Mouse (Mus musculus): ENCODE measurements around the gene Sema4a. TPM values are rescaled to one million over a fixed set of nuclear protein-coding genes. Genes with fewer than 3 reads are reported as not detected.
"Not testable (repeated sequence)": the region's sequence is repeated elsewhere in the genome, so short reads cannot be mapped to it uniquely, and the experiment has no call there.

Sema4a gene
- polyA plus RNA-seq, 1 experiment from 2014 or later = 17.6 TPM

DNA sequence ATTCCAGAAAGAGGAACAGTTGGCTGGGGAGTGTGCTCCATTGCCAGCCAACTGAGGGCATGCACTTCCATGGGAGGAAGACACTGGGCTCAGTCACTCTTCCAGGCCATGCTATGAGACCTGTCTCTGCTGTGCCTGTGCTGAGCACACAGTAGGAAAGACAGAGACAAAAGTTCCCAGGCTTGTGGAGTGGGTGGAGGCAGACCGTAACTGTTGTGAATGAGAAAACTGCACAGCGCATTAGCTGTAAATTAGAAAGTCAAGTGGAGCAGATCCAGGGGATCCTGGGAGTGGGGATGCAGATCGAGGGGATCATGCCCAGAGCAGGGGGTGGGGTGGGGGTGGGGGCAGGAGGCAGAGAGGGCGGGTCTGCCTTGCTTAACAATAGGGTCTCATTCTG lies 21.4 kb downstream of the Sema4a start:
- Histone ChIP-seq H3K9ac (no peak overlapping the region), H3K4me2 (no peak overlapping the region), H3K36me3 (no peaks in the 10 kb centered on the region), H3K27me3 (replicated peaks) (peaks cover 80% of the 10 kb centered on the region), H3K4me1 (peaks cover 32% of the 10 kb centered on the region), H3K9me3 (replicated peaks) (no peaks in the 10 kb centered on the region), H3K27ac (no peak overlapping the region), H3K4me3 (no peak overlapping the region)
- no peak for ATAC-seq
- 61% methylated on average over 4 of the region's 4 CpGs for WGBS (ENCODE audit: insufficient replicate concordance)

DNA sequence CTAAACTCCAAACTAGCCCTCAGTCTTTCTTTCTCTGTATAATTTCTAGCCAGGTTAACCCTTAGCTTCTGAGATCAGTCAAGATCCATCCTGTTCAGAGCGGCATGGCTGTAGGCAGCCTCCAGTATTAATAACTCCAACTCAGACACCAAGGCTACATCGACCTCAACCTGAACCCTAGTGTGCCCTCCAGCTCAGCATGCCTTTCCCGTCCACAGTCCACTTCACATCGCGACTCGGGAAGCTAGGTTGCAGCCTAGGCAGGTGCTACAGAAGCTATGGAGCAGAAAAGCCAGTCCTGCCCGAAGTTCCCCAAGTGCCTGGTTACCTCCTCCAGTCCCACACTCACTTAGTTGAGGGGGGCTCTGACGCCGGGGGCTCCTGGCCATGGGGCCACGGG lies 23.5 kb downstream of the Sema4a start:
- WGBS (ENCODE audit: insufficient replicate concordance) = 70% methylated on average over 10 of the region's 10 CpGs
- H3K36me3 ChIP-seq = no peaks in the 10 kb centered on the region
- no peak overlapping the region for H3K27ac ChIP-seq
- H3K4me2 ChIP-seq = peak overlapping the region; percentile 61; the same call in 1 of the 2 replicates
- no peaks in the 10 kb centered on the region for H3K9me3 ChIP-seq (replicated peaks)
- H3K4me3 ChIP-seq = no peak overlapping the region
- no peak overlapping the region for H3K9ac ChIP-seq
- H3K27me3 ChIP-seq (replicated peaks) = peaks cover 70% of the 10 kb centered on the region
- peaks cover 29% of the 10 kb centered on the region for H3K4me1 ChIP-seq
- no peak for ATAC-seq

DNA sequence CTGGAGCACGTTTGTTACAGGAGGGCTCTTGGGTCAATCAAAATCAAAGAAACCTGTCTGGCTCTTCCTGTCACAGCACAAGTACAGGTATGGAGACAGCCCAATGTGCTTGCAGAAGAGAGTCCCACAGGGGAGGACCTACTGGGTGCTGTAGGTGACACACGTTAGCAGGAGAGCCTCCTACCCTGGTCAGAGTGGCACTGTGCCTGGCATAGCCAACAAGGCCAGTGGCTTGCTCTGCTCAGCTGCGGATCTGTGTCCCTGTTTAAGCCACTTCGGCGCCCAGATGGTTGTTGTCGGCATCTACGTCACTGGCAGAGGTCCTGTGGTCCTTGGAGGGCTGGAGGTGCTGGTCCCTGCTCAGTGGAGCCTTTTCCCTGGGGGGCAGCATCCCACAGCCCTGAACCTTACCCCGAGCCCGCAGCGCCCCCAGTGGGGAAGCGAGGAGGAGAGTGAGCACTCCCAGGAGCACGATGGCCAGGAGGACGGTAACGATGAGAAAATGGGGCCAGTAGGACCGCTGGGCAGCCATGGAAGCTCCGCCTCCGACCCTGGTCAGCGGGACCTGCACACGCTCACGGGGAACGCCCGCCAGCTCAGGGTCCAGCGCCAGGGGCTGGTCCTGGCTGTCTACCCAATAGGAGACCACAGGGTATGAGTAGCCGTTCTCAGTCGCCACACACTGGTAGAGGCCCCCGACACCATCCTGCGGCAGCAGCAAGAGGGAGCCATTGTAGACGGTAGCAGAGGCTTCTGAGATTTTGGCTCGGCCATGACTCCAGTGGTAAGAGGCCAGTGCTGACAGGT lies 24.4 kb downstream of the Sema4a start:
- peaks cover 29% of the 10 kb centered on the region for H3K4me1 ChIP-seq
- H3K9me3 ChIP-seq (replicated peaks) = no peaks in the 10 kb centered on the region
- peak overlapping the region; percentile 35 for H3K4me3 ChIP-seq
- peak overlapping the region; percentile 32 for H3K9ac ChIP-seq
- H3K4me2 ChIP-seq = peak overlapping the region; percentile 61
- H3K27me3 ChIP-seq (replicated peaks) = peaks cover 62% of the 10 kb centered on the region
- H3K36me3 ChIP-seq = no peaks in the 10 kb centered on the region
- 11% methylated on average over 29 of the region's 29 CpGs for WGBS (ENCODE audit: insufficient replicate concordance)
- ATAC-seq = peak; percentile 75
- no peak overlapping the region for H3K27ac ChIP-seq

DNA sequence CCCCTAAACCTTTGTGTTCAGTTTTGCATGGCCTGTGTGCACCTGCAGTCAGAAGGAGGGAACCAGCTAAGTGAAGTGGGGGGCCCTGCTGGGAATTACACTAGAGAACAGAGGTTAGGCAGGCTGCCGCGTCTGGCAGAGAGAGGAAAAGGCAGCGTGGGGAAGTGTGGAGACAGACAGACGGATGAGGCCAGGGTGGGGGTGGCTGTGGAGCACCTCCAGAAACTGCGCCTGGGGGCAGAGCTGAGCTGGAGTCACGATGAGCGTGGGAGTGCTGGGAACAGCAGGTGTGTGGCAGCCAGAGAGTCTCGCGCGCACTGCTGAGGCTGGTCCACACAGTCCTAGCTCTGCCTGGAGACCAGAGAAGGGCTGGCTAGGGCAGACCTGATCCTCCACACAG lies 25.5 kb downstream of the Sema4a start:
- ATAC-seq = no peak
- H3K27me3 ChIP-seq (replicated peaks) = peaks cover 52% of the 10 kb centered on the region
- WGBS (ENCODE audit: insufficient replicate concordance) = 67% methylated on average over 10 of the region's 10 CpGs
- H3K9me3 ChIP-seq (replicated peaks) = no peaks in the 10 kb centered on the region
- no peak overlapping the region for H3K27ac ChIP-seq
- H3K4me1 ChIP-seq = peaks cover 22% of the 10 kb centered on the region
- no peak overlapping the region for H3K4me3 ChIP-seq
- H3K9ac ChIP-seq = no peak overlapping the region
- no peaks in the 10 kb centered on the region for H3K36me3 ChIP-seq
- no peak overlapping the region for H3K4me2 ChIP-seq

DNA sequence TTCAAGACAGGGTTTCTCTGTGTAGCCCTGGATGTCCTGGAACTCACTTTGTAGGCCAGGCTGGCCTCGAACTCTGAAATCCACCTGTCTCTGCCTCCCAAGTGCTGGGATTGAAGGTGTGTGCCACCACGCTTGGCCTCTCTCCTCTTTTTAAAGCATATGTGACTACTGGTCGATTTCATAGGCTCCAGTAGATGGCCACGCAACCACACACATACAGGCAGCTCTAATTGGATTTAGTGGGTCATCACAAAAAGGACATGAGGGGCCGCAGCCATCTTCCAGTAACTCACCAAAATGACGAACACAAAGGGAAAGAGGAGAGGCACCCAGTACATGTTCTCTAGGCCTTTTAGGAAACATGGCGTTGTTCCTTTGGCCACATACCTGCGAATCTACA lies 32.3 kb downstream of the Sema4a start:
- not testable (repeated sequence) for H3K4me2 ChIP-seq; H3K9ac ChIP-seq; H3K36me3 ChIP-seq; H3K9me3 ChIP-seq (replicated peaks); ATAC-seq; H3K27ac ChIP-seq; H3K27me3 ChIP-seq (replicated peaks); H3K4me3 ChIP-seq
- WGBS (ENCODE audit: insufficient replicate concordance) = 54% methylated on average over 8 of the region's 8 CpGs
- H3K4me1 ChIP-seq = peaks cover 25% of the 10 kb centered on the region

DNA sequence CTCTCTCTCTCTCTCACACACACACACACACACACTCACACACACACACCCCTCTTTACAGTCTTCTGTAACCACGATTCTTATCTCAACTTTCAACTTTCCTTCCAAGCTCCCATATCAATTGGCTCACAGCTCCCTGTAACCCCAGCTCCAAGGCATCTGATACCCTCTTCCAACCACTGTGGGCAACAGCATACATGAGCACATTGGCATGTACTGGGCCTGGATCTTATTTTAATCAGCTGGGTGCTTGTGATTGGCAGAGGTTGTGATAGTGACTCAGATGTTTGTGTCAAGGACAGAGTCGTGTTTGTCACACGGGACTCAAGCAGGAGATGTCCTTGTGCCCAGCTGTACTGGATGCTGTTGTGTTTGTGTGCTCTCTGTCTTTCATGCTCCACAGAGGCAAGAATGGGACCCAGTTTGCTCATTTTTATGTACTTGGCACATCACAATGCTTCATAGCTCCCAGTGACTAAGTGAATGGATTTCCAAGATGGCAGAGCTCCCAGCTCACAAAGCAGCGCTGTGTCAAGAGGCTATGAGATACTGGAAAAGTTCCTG lies 33.6 kb downstream of the Sema4a start:
- Histone ChIP-seq H3K27me3 (replicated peaks) (no peaks in the 10 kb centered on the region), H3K27ac (no peak overlapping the region), H3K4me2 (no peak overlapping the region), H3K9ac (no peak overlapping the region), H3K4me3 (no peak overlapping the region), H3K9me3 (replicated peaks) (no peaks in the 10 kb centered on the region), H3K4me1 (peaks cover 37% of the 10 kb centered on the region), H3K36me3 (no peaks in the 10 kb centered on the region)
- WGBS (ENCODE audit: insufficient replicate concordance) = 52% methylated on average over 4 of the region's 4 CpGs
- no peak for ATAC-seq

DNA sequence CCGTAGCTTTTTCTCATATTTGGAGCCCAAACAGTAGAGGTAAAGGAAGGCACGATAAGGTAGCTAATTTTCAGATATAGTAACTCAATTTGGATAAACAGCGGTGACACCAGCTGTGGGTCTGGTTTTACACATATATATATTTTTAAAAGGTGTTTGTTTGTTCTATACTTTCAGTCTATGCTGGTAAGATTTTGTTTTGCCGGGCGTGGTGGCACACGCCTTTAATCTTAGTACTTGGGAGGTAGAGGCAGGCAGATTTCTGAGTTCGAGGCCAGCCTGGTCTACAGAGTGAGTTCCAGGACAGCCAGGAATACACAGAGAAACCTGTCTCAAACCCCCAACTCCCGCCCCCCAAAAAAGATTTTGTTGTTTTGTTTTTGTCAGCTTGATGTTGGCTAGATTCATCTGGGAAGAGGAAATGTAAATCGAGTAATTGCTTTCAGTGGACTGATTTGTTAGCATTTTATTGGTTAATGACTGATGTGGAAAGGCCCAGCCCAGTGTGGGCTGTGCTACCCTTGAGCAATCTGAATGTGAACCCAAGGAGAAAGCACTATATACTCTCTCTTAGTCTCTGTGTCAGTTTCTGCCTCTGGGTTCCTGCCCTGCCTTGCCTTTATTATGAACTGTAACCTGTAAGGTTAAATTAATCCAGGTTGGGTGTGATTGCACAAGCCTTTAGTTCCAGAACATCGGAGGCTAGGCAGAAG lies 35.1 kb downstream of the Sema4a start:
- Histone ChIP-seq H3K4me3 (peak overlapping the region; percentile 76; the same call in 1 of the 2 replicates), H3K9ac (no peak overlapping the region), H3K27ac (no peak overlapping the region), H3K9me3 (replicated peaks) (no peaks in the 10 kb centered on the region), H3K27me3 (replicated peaks) (no peaks in the 10 kb centered on the region), H3K4me1 (peaks cover 51% of the 10 kb centered on the region), H3K4me2 (peak overlapping the region; percentile 59), H3K36me3 (peaks cover 7% of the 10 kb centered on the region)
- ATAC-seq = no peak
- WGBS (ENCODE audit: insufficient replicate concordance) = 71% methylated on average over 10 of the region's 10 CpGs

DNA sequence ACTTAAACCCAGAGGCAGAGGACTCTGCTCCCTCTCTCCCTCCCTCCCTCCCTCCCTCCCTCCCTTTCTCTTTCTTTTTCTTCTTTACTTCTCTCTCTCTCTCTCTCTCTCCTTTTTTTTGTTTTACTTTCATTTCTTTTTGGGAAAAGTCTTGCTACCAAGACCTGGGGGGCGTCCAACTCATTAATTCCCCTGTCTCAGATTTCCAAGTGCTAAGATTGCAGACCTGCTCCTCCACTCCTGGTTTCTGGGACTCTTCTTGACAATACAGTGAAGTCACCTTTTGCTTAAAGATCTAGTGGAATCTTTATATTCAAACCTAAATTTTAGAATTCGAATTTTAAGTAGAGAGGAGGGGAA lies 35.7 kb downstream of the Sema4a start:
- ATAC-seq = no peak
- Histone ChIP-seq H3K4me3 (peak overlapping the region; percentile 76), H3K4me1 (peaks cover 51% of the 10 kb centered on the region), H3K36me3 (peaks cover 12% of the 10 kb centered on the region), H3K27ac (no peak overlapping the region; the same call in 1 of the 2 replicates), H3K9ac (no peak overlapping the region), H3K4me2 (peak overlapping the region; percentile 59), H3K27me3 (replicated peaks) (no peaks in the 10 kb centered on the region), H3K9me3 (replicated peaks) (no peaks in the 10 kb centered on the region)
- 7% methylated on average over 2 of the region's 2 CpGs for WGBS (ENCODE audit: insufficient replicate concordance)

DNA sequence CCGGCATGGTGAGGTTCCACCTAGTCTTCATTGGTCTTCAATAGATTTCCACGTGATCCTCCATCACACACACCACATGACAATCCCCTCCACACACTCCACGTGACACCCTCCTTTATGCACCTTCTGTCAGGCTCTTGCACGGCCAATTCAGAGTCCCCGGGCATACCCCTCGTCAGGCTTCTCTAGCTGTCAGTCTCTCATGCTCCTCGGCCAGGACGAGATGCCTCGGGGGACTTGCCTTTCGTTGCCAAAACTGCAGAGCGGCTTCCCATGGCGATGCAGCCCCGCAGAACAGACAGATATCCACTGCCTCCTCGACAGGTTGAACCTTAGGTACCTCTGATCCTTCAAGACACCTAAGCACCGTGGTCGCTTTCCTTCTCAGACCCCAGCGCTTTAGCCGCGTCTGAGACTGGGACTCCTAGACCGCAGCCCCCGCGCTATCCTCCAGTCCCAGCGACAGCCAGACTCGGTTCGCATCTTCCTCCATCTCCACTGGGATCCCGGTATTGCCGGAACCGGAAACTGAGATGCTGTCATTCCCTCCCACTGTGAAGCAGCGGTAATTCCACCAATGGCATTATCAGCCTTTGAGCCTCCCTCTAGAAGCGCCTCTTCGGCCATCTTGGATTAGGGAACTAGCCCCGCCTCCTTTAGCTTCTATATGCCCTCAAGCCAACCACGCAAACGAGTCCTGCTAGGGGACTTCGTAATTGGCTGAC lies 36.2 kb downstream of the Sema4a start, which contains the start of gene Slc25a44:
Gene Slc25a44, minus strand, starts transcription at position 535 of the 725 bp plus-strand sequence.
- peaks cover 18% of the 10 kb centered on the region for H3K36me3 ChIP-seq
- peak within 1 kb of the TSS; percentile 76 for H3K4me3 ChIP-seq
- no peaks in the 10 kb centered on the region for H3K9me3 ChIP-seq (replicated peaks)
- H3K27me3 ChIP-seq (replicated peaks) = no peaks in the 10 kb centered on the region
- ATAC-seq = peak; percentile 96
- H3K4me2 ChIP-seq = peak within 1 kb of the TSS; percentile 88
- H3K9ac ChIP-seq = peak within 1 kb of the TSS; percentile 70
- H3K4me1 ChIP-seq = peaks cover 51% of the 10 kb centered on the region
- WGBS (ENCODE audit: insufficient replicate concordance) = under 1% methylated on average over 35 of the region's 35 CpGs
- peak within 1 kb of the TSS; percentile 68 for H3K27ac ChIP-seq

DNA sequence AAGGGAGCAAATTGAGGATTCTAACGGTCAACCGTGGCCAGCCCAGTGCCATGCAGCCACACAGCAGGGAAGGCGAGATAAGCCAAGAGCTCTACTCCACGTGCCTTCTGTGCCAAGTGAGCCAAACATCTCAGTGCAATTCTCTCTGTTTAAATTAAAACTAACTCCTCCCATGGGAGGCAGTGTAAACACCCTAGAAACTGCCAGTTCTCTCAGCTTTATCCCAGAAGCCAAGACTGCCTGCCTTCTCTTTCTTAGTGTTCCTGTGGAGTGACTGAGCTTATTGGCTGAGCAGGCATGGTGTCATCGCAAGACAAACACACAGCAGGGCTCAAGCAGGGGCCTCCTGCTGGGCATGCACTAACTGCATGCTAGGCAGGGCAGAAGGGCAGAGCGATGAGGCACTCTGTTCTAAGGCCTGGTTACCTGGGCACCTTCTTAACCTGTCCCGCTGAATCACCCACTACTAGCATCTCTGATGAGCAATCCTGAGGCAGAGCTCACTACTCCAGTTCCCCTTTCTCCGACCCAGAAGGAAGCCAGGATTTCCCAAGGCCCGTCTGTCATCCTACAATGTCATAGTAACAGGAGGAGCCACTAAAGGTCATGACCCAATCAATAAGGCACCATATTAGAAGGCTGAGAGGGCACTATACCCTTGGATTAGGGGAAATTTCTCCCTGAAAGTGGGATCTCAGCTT lies 38.8 kb downstream of the Sema4a start:
- no peak for ATAC-seq
- H3K36me3 ChIP-seq = peaks cover 44% of the 10 kb centered on the region
- H3K4me2 ChIP-seq = peak overlapping the region; percentile 37
- no peak overlapping the region for H3K4me3 ChIP-seq
- WGBS (ENCODE audit: insufficient replicate concordance) = 32% methylated on average over 9 of the region's 9 CpGs
- H3K27me3 ChIP-seq (replicated peaks) = no peaks in the 10 kb centered on the region
- H3K27ac ChIP-seq = peak overlapping the region; percentile 66
- H3K9ac ChIP-seq = no peak overlapping the region; the same call in none of the 2 replicates
- H3K9me3 ChIP-seq (replicated peaks) = no peaks in the 10 kb centered on the region
- peaks cover 63% of the 10 kb centered on the region for H3K4me1 ChIP-seq

DNA sequence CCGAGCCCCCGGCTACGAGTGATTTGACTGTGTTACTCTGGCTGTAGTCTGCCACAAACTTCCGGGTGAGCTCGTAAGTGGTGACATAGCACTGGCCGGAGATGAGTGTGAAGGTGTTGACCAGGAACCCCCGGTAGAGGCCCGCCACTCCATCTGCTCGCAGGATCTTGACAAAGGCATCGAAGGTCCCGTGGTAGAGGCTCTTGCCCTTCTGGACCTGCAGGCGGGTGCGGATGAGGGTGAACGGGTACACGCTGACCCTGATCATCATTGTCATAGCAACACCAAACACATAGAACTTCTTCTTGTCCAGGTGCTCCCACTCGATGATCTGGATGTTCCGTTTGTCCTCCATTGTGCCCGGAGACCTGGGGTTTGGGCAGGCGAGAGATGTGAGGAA lies 40.2 kb downstream of the Sema4a start:
- Histone ChIP-seq H3K27me3 (replicated peaks) (no peaks in the 10 kb centered on the region), H3K4me3 (no peak overlapping the region), H3K27ac (no peak overlapping the region), H3K4me1 (peaks cover 71% of the 10 kb centered on the region), H3K36me3 (peaks cover 58% of the 10 kb centered on the region), H3K9me3 (replicated peaks) (no peaks in the 10 kb centered on the region), H3K9ac (no peak overlapping the region), H3K4me2 (no peak overlapping the region)
- 86% methylated on average over 19 of the region's 19 CpGs for WGBS (ENCODE audit: insufficient replicate concordance)
- ATAC-seq = no peak
